Mouse (Mus musculus) kidney, adult 8-10 months (tissue): ENCODE measurements at regions not wholly inside any gene's neighbourhood (a gene's known extent, or its start where the extent isn't known, plus 50 kb on each side); places are given as distances from the start of the nearest gene placed in this dataset.
"Not testable (repeated sequence)": the region's sequence is repeated elsewhere in the genome, so short reads cannot be mapped to it uniquely, and the experiment has no call there.

Source experiments
- DNase-seq, 2 experiments: peaks; one replicate each; pipeline ENCODE4 v3.0.0; 2022

DNA sequence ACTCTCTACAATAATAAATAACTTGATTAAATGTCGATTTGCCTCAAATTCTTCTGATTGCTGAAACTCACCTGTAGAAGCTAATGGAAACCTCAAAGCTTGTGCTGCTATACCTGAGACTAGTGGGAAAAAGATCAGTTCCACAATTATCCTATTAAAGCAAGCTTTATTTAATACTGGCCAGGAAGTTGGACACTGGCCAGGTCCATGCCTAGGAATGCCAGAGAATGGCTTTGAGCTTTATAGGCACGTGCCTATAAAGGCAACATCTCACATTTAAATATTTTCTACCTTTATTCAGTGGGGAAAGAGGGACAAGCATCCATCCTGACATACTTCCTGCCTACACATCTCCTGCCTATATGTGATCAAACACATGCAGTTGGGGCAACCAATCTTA, 575.8 kb downstream of the Cypt12 start:
- DNase-seq: no peak

GRCm38 (mm10) chr3:18557201-18557600, 609.0 kb downstream of the Cypt12 start:
- DNase-seq: no peak

DNA sequence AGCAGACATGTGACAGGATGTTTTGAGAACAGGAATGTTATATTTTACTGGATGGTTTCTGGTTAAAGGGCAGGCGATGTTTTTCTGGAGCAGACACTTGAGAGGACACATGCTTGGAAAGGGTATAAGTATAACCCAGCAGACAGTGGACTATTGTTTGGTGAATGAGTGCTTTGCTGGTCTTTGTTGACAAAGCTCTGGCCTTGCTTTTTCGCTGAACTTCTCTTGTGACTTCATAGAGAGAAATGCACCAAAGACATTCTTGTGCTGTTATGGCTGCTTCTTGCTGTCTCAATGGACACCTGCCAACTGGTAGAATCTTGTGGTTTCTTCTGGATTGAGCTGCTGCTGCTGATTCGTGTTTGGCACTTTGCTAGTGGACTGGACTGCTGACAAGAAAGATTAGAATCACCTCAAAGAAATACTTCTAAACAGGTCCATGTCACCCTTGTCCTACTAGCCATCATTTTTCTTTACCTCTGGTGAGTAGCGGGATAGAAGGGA, 612.1 kb downstream of the Cypt12 start:
- no peak for DNase-seq

GRCm38 (mm10) chr3:18580911-18581626, 632.9 kb downstream of the Cypt12 start:
- DNase-seq: not testable (repeated sequence)

DNA sequence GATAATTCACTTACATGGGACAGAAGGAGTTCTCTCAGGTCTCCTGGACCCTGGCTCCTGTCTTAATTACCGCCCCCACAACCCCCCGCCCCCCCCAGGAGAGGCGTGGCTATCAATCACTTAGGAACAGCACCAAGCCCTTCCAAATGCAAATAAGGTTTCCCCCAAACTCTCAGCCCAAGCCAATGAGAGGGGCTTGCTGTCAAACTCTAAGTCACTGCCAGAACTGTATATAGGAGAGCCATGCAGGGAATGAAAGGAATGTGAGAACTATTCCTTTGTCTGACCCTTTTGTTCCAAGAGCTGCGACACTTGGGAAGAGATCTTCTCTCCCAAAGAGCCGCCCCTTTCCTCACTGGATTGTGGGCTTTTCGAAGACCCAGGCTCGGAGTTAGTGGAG, 672.4 kb downstream of the Cypt12 start:
- DNase-seq: no peak

DNA sequence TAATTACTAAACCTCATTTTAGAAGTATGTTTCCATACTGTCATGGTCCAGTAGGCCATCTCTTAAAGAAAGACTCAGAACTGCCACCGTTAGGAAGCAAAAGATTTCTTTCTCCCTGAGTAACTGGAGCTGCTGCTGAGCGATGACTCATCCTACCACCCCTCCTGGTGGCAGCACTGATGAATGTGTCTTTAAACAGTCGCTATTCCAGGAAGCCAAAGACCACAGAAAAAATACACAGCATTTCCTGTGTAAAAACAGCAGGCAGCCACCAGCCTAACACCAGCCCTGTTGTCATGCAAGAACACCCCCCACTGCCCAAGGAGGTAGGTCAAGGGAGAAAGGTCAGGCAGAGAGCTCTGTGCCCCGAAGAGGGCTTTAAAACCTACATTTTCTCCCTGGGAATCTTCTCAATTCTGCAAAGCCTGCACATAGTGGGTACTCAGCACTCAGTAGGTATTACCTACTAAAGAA, 675.7 kb downstream of the Cypt12 start:
- peak; percentile 72 to 77 for DNase-seq

- DNase-seq: peak; percentile 44 to 48
Measured at GRCm38 (mm10) chr3:18624381-18625145, 676.4 kb downstream of the Cypt12 start.

DNA sequence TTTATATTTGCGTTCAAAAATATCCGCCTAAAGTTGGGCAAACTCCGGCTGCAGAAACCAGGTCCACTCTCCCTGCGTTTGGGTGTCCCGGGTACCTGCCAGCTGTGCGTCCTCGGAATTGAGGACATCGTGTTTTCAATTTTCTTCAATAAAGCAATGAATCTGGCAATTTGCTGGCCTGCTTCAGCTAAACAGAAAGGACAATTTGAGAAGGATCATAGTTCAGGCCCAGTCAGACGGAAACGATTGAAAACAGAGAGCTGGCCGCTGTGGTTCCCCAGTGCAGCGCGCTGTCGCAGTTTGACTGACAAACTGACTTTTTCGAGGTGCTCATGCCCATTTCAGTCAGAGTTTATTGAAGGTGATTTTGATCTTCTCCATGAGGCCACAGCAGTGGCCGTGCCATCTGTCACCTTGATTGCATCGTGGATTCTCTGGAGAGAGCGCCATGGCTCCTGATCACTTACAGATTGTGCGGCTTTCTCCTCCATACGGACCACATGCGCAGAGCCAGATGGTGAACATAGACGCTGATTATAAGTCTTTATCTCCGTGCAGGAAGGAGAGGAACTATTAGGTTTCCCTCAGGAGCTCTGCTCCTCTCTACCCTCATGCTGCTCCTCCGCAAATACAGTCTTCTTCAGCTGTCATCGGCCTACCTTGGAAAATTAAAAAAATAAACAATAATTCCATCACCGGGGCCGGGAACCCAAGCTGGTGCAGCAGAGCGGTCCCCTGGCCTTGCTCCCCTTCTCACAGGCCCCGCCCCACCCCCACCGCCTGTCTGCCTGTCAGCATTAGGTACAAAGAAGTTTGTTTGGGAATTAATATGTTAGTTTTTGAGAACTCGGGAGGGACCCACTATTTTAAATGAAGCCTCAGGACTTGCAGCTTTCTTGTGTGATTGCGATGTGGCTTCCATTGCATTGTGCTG, 677.5 kb downstream of the Cypt12 start:
- peak; percentile 30 to 58 for DNase-seq

DNA sequence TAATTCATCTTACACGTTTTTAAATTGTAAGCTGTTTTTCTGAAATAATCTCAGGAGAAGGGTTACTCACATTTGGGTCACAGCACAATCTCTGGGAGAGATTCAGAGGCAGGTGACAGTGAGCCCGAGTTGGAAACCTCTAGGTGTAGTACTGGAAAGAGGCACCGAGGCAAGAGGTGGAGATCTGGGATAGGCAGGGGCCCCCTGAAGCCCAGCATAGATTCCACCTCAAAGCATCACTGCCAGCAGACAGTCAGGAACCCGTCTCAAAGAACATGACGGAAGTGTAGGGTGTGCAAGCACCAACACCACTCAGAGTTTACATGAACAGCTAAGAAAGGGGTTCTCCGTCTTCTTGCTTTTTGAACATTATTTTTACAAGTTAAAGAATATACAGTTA, 678.2 kb downstream of the Cypt12 start:
- DNase-seq: no peak

- DNase-seq: no peak
Measured at GRCm38 (mm10) chr3:18626820-18627219, 678.6 kb downstream of the Cypt12 start.

DNA sequence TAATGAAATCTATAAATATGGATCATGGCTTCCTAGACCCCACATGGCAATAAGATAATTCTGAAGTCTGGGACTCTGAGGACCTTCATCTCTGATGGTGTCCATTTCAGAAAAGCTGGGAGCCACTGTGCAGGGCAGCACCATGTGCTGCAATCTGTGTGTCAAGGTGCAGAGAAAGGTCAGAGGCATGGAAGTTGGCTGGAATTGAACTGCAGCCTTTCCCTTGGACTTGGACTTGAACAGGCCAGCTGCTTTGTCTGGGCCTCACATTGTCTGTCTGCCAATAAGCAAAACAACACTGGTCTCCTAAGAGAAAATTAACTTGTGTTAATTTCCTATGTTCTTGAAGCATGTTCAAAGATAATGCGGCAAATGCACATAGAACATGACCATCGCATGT, 681.0 kb downstream of the Cypt12 start:
- DNase-seq: no peak

DNA sequence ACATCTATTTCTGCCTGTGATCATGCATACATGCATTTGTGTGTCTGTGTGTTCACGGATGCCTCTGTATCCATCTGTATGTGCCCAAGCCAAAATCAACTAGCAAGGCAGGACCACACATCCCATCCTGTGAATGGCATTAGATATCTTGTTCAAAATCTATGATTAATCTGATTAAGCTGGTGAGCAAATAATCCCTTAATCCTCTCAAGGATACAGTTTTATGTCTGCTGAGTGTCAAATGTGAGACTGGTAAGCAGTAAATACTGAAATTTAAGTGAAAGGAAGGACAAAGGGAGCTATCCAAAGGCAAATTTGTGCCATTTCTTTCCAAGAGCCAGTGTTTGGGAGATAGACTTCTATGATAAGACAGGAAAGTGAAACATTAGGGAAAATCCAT, 683.4 kb downstream of the Cypt12 start:
- no peak for DNase-seq

- no peak for DNase-seq
Measured at GRCm38 (mm10) chr3:18634855-18635254, 686.6 kb downstream of the Cypt12 start.

DNA sequence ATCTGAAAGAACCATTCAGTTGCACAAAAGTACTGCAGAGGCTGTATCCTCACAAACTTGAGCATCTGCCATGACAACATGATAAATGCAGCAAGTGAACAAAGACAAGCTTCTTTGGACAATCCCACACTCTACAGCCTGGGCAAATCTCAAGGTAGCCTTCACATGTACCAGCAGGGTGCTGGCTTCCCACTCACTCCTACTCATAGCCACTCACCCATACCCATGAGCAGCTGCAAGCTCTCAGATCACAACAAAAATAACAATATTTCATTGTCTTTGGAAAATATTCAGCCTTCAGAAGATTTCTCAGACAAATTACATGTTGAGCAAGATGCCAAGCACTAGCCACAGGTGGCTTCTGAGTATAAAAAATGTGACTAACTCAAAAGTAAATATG, 689.3 kb downstream of the Cypt12 start:
- DNase-seq: no peak

DNA sequence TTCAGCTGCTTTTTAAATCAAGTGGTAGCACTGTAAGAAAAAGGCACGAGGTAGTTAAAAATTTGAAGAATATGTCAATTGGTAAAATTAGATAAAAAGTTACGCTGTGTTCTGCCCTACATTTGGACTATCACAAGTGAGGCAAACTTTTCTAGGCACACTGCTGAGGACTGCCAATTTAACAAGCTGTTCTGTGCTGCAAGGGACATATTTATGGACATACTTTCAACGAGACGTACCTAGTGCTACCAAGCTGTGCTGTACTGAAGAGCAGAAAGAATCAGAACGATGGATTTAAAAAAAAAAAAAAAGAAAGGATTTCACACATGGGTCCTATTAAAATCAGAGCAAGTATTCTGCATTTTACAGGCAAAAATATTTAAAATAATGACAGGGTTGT, 692.1 kb downstream of the Cypt12 start:
- no peak for DNase-seq

DNA sequence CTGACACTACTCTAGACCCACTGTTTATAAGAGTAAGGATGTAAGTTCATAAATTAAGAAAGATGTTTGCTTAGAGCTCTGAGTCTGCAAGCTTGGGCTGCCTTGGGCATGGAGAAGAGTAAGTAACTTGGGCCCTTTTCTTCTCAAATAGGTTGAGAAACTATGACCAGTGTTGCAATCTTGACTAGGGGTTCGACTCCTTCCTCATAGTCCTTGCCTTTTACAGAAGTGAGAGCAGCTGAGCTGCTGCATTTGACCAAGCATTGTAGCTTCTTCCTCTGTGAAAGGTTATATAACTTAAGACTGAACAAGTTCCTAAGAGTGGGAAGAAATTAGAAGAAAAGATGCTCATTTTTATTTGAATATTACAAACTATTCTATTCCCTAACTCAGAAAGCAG, 693.5 kb downstream of the Cypt12 start:
- no peak for DNase-seq

DNA sequence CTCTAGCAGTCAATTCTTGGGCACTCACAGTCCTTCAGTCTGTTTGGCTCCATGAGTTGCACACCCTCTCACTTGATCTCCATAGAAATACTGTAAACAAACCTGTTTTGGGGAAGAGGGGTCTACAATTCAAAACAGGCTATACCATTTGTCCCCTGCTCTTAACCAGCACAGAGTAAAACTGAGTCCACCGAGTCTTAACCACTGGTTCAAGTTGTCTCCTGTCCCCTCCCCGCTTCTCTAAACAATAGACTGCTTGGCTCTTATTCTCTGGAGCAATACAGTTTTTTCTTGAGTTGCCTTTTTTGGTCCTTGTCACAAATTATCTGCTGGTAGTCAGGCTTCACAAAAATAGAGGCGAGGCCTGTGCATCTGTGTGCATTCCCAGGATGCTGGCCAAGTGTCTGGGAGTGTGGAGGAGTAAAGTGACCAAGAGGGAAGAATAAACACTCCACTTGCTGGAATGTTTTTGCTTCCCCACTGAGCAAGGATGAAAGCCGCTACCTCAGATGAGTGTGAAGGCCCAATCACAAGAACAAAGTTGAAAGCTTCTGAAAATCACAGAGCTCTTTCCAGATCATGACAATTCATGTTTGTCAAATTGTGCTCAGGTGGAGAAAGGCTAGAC, 695.3 kb downstream of the Cypt12 start:
- DNase-seq: no peak

DNA sequence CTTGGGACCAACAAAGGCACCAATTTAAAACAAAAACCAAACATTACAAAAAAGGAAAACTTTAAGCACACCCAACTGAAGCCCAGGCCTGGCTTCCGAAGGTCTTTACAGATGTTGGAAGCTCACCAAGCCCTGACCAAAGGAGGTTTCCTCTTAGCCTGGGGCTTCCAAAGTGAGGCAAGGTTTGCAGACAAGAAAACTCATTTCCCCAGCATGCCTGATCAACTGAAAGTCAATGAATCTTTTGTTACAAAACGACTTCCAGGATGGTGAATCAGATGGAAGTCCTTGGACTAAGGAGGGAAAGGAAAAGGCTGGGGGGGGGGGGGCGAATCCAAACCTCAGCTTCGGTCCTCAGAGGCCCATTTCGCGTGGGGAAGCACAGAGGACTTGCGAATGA, 697.3 kb downstream of the Cypt12 start:
- no peak for DNase-seq

DNA sequence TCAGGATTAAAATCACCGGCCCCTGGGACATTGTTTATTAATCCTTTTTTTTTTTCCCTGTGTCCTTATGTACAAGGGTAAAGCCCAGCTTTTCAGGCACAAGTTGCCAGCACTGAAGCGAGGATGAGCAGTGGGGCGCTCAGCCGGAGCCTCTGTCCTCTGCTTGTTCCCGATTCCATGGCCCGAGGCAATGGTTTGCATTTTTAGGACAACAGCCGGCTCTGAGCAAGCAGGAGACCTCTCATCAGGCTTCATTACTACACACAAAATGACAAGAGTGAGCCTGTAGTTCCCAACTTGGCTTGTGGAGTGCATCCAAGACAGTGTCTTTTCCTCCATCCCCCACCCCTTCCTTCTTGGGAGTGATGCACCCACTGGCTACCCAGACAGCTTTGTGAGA, 697.7 kb downstream of the Cypt12 start:
- DNase-seq: no peak

DNA sequence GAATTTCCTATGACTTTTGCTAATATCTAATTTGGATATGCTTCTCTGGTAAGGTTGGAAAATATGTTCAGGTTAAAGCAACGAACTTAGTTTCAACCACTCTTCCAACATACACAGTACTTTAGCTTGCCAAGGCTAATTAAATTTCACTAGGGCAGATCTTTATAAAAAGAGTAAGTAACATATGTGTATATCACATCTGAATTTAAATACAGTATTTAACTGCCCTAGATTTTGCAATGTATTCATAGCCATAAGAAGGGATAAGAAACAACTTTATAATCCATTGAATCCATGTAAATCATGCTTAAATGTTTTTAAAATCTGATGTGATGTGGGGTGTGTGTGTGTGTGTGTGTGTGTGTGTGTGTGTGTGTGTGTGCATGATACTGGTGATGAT, 705.3 kb downstream of the Cypt12 start:
- no peak for DNase-seq

- DNase-seq: peak; percentile 32 to 42
Measured at GRCm38 (mm10) chr3:18665738-18666137, 717.5 kb downstream of the Cypt12 start.

DNA sequence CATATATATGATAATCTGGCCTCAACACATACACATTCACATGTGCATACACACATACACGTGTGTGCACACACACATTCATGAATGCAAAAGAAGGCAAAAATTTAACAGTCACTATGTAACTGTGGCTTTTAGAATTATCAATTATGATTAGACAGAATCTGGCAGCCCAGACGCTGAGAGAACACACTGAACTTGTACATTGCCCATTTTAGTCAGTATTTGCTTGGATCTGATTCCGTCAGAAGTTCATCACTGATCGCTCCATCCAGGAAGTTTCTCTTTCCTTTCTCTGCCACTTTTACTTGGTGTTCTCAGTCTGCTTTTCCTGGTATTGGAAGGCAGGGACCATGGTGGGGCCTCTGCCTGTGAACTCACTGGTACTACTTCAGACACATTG, 719.5 kb downstream of the Cypt12 start:
- no peak for DNase-seq

DNA sequence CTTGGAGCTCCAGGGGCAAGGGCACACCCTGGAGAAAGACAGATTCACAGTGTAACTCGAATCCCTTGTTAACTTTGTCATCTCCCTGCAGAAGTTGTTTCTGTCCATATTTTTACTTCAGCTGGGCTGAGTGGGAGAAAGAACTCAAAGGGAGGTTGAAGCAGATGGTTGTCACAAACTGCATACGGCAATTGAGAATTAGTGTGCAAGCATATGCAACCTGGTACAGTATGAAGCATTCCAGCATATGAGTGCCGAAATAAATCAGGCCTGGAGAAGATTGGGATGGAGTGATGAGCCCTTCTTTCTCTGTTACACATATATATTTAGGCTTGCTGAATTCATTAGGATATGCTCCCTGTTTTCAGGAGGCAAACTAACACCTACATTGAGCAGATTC, 720.7 kb downstream of the Cypt12 start:
- no peak for DNase-seq
